Mouse (Mus musculus) CD4-positive, CD25-positive, alpha-beta regulatory T cell, adult 2 months (primary cell): ENCODE measurements around the gene Elk3.
A peak's percentile ranks its signal among the peaks of the same experiment; 100 is the strongest.

Source experiments
- DNase-seq: peaks from one replicate; pipeline ENCODE4 v3.0.0-alpha.2; 2012; ENCODE audit warnings: low read depth, low spot score

Gene Elk3

DNA sequence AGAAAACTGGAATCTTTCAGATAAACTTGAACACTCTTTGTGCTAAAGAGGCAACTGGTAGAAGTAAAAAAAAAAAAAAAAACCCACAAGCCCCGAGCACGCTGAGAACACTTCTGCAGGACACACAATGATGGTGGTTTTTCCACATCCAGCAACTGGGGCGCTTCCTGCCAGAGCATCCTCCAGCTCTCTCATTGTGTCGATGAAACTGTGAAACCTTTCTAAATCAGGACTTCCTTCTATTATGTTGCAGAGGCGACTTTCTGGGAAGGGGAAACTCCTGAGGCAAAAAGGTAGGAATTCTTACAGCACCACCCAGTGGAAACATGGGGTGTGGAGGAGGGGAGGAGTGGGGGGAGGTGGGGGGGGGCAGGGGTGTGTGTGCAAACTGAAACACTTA lies 13.2 kb downstream of the Elk3 start:
- DNase-seq = peak; percentile 53

DNA sequence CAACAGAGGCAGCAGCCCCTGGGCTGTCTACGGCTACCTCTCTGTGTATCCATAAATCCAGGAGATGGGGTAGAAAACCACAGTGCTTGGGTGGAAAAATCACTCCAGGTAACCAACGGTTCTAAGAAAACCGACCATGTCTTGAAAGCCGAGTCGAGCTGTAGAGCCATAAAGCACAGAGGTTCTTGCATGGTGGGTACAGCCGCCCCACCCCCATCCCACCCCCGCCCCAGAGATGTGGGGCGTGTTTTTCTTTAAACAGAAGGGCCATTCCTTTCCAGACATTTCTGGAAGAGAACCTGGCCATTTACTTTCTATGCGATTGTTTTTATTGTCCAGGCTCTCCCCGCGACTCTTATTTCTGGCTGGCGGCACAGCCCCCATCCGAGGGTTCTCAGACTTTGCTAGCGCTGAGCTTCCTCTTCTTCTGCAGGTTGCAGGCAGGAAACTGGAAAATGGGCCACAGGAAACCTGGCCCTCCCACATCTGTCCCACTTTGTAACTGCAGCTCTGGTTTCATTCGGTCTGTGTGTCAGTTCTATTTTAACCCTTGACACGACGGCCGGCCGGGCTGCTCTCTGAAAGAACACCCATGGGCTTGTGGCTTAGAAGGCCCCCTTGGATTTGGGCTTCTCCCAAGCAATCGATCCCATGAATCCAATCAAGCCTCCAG lies 16.3 kb downstream of the Elk3 start:
- DNase-seq = no peak

GRCm38 (mm10) chr10:93293621-93294020 lies 17.3 kb downstream of the Elk3 start:
- no peak for DNase-seq

DNA sequence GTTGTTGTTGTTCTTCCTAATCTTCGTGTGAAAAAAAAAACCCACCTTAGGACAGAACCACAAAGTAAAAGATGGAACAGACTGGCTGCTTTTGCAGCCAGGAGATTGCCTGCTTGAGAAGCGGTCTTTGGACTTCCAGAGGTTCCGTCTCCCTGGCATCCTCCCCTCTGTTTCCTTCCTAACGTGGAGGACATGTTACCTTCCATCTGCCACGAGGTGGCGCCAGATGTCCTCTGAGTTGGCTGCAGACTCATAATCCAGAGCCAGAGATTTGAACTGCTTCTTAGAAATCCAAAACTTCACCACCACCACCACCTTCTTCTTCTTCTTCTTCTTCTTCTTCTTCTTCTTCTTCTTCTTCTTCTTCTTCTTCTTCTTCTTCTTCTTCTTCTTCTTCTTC lies 19.1 kb downstream of the Elk3 start:
- peak; percentile 91 for DNase-seq

GRCm38 (mm10) chr10:93291352-93291751 lies 19.6 kb downstream of the Elk3 start:
- no peak for DNase-seq

GRCm38 (mm10) chr10:93289404-93289803 lies 21.5 kb downstream of the Elk3 start:
- no peak for DNase-seq

DNA sequence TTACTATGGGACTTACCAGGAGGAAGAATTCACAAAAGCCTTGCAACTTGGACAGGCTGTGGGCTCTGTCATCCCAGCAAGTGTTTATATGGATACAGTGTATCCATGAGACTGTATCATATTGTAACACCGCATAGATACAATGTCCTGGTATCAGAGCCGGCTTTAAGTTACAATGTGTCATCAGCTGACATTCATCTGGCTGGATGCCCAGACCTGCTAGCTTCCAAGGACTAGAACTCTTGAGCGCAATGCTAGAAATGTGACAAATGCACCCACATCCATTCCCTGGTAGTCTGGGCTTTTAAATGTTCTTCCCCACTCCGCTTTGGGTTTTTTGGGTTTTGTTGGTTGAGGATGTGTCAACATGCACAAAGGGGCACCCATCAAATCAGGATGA lies 22.6 kb downstream of the Elk3 start:
- no peak for DNase-seq

DNA sequence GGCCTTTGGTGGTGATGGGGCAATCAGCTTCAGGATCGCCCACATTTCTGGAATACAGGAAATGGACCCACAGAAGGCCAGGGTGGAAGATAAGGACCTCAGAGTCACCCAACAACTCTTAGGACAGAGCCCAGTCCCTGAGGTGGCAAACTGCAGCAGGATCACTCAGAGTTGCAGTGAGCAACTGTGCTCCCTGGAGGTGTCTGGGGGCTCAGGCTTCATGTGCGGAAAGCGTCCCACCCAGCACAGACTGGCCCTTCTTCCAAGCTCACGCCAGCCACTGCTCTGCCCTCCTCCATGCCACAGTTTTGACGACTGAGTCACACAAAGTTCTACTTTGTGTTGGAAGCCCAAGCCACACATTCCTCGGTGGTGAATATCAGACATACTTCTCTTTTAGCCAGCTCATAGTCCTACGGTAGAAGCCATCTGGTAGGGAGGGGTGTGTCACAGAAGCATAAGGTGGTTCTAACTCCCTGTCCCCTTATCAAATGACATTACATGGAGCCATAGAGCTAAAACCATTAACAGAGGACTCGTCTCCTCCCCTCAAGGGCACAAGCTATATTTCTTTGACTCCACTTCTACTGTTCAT lies 23.3 kb downstream of the Elk3 start:
- no peak for DNase-seq

DNA sequence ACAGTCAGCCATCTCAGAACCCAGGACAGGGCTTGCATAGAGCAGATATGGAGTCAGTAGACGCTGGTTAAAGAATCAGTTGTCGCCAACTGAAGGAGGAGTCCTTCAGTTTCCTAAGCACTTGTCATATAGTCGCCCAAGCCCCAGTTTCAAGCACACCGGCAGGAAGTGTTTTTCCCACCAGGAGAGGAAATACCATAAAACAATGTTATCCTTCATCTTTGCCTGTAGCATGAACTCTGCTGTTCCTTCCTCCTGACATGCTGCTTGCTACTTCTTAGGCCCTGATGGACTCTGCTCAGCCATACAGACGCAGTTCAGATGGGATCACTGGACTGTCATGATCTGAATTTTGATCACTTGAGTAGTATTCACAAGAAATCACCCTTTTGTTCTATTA lies 25.4 kb downstream of the Elk3 start:
- DNase-seq = no peak

DNA sequence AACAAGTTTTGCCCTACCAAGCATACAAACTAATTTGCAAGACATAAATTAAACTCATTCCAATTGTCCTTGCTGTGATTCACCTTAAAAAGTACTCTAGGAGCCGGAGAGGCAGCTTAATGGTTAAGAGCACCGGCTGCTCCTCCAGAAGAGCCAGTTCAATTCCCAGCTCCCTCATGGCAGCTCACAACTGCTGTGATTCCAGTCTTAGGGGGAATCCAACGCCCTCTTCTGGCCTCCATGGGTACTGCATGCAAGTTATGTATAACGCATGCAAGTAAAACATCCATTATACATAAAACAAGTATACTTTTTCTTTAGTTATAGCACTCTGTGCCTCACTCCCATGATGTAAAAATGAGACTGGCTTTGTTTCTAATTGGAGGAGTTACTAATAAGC lies 27.7 kb downstream of the Elk3 start:
- peak; percentile 62 for DNase-seq

DNA sequence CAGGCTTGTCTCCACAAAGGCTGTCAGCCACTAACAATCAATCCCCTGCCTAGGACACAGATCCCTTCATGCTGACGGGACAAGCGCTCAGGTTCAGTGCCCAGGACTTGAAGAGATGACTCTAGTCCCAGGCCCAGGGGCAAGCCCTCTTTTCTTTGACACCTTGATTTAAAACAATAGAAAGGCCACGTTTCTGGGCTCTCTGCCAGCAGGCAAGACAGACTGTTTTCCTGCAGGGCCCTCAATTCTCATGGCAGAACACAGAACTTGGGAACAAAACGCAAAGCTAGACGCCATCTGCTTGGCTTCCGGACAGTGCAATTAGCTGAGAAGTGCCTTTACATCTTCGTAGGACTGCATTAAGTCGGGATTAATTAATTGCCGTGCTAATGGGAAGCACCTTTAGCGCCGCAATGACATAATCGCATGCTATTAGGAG lies 28.4 kb downstream of the Elk3 start:
- DNase-seq = no peak

DNA sequence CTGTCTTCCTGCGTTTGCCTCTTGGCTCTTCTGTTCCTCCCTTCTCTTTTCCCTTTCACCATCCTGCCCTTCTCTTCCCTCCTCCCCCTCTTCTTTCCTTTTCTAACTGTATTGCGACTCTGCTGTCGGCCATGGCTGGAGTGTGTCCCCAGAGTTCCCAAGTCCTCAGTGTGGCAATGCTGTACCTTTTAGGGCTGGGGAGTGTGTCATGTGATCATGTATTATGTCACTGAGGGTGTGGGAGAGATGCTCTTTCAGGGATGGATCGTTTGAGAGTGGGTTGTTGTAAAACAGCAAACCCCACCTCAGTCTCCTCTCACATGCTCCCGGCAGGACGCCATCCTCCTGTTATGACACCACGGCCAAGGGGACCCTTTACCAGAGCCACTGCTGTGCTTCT lies 29.8 kb downstream of the Elk3 start:
- no peak for DNase-seq

GRCm38 (mm10) chr10:93280586-93280985 lies 30.3 kb downstream of the Elk3 start:
- DNase-seq = no peak

DNA sequence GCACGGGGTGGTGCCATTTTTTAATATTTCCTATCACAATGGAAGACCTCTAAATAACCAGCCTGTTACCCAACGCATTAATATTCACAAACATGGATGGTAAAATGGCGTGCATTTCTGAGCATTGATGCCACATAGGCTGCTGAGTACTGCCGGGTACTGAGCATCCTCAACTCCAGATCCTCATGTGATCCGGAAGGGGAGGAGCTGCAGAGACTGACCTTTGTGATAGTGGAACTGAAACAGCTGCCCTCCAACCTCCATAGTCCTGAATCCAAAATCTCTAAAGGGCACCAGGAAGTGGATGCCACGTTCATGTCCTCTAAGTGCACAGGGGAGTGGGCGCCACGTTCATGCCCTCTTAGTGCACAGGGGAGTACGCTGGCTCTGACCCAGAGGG lies 31.9 kb downstream of the Elk3 start:
- no peak for DNase-seq

DNA sequence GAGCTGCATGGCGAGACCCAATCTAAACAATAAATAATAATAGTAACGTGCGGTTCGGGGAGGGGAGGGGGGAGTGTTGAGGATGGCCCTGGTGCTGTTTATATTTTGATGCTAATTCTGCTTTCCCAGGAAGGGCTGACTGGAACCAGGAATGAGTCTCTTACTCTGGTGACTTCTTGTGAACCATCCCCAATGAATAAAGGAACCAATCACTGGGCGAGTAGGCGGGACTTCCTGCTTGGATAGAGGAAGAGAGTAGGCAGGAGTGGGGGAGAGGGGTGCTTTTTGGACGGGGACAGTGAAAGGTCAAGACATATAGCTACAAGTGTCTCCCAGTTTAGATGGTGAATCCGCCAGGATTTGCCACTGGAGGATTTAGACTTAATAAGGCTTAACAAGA lies 32.6 kb downstream of the Elk3 start:
- DNase-seq = peak; percentile 31

DNA sequence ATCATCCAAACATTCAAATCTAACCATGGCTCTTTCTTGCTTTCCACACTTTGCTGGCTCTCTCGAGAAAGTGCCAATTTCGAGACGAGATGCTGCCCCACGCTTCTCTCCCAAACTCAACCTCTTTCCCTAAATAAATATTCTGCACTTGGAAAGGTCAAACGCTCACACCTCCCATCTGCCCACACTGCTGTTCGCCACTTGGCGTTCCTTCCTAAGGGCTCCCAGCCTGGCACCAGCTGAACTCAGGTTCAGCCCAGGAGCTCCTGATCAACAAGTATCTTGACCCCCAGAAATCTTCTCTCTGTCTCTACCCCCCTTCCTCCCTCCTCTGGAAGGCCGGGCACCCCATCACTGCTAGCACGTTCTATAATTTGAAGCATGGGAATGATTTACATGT lies 34.1 kb downstream of the Elk3 start:
- DNase-seq = no peak

DNA sequence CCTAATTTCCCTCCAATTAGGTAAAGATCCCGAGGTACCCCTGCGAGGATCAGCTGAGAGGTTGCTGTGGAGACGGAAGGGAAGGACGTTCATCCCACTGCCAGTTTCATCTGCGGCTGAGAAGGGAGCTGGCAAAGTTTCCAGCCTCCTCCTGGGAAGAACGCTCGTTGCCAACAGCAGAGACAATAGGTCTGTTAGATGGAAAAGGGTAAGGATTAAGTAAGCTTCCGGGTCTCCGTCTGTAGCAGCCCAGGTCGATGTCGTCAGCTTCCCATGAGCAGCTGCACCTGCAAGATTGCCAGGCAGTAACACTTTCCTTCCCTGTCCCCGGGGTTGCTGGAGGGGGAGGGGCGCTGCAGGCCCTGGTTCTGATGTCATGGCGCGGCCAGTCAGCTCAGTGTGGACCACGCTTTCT lies 34.6 kb downstream of the Elk3 start:
- no peak for DNase-seq

GRCm38 (mm10) chr10:93275212-93276136 lies 35.5 kb downstream of the Elk3 start:
- DNase-seq = peak; percentile 32

DNA sequence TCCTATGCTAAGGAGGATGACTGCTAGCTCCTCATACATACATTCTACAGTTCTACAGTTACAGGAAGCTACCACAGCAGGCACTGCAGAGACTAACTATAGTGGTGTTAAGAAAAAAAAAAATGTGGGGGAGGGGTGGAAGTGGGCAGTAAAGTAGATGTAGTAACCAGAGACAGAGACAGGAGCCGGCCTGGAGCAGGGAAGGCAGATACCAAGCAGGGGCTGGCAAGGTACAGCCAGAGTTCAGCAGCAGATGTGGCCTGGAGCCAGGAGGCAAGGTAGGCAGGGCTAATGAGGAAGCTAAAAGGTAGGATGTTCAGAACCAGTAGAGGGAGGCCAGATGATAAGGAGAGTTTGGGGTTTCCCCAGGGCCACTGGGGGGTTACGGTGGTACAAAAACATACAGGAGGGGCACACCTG lies 36.6 kb downstream of the Elk3 start:
- peak; percentile 73 for DNase-seq

DNA sequence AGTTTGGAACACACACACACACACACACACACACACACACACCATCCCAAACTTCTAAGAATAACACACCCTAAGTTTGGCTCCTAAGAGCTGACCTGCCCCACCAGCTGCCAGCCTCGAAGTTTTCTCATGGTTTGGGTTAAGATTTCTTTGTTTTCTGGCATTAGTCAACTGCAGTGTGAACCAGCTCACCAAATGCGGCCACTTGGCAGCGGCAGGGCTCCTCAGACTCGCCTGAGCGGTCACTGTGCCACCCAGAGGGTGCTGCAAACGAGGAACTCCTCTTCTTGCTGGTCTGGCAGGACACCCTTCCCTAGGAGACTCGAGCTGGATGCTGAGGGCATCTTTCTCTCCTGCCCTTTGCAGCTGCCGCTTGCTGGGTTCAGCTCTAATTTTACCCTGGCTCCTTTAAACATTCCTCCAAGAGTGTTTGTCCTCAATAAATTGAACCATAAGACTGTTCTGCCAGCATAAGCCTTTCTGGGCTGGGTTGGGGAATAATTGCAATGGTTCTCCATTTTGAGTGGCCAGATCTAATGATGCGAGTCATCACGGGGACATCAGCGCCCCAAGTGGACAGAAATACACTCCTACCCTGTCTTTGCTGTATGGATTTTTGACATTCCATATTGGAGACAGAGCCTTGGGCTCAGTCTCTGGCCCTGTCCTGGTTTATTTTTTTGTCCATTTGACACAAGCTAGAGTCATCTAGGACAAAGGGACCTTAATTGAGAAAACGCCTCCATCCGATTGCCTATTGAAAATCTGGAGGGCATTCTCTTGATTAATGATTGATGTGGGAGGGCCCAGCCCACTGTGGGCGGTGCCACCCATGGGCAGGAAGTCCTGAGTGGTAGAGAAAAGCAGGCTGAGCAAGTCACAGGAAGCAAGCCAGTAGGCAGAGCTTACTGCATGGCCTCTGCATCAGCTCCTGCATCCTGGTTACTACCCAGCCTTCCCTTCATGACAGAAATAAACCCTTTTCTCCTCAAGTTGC lies 37.7 kb downstream of the Elk3 start:
- DNase-seq = peak; percentile 82

DNA sequence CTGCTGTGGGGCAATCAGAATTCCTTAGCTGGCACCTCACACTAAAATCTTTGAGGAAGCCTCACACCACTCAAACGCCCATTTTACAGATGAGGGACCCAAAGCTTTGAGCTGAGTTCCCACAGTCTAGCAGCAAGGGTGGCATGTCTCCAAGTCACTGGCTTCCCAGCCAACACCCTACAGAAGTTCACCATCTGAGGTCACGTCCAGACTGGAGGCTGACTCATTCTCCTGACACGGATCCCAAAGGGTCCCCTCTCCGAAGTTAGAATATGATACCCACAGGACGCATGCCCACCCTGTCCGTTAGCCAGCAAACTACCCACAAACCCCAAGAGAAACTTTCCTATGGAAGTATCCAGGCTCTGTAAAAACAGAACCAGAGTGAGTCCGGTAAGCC lies 39.1 kb downstream of the Elk3 start:
- DNase-seq = no peak
